Mouse (Mus musculus) midbrain, embryonic 15.5 days (tissue): Measurements from ENCODE around the gene Afap1. TPM values are rescaled to one million over a fixed set of nuclear protein-coding genes. Genes with fewer than 3 reads are reported as not detected.

Source experiments
- ATAC-seq: fragments of 200-750 bp; cut with Nextera tagmentation; replicated peaks from 2 replicates; pipeline ENCODE4 v1.8.0; 2017; ENCODE audit warnings: moderate TSS enrichment
- H3K27ac ChIP-seq: fragments of 300-500 bp; sonication (generic); 2 replicates; pipeline ENCODE4 v1.5.1; 2015; ENCODE audit warnings: mild to moderate bottlenecking, inconsistent platforms
- H3K27me3 ChIP-seq: fragments of 300-500 bp; sonication (generic); replicated peaks from 2 replicates; pipeline ENCODE4 v1.6.1; 2015; ENCODE audit warnings: inconsistent platforms
- H3K36me3 ChIP-seq: fragments of 300-500 bp; sonication (generic); replicated peaks from 2 replicates; pipeline ENCODE4 v1.6.1; 2015; ENCODE audit warnings: inconsistent platforms
- H3K4me1 ChIP-seq: fragments of 300-500 bp; sonication (generic); 2 replicates; pipeline ENCODE4 v1.6.1; 2015; ENCODE audit warnings: inconsistent platforms
- H3K4me2 ChIP-seq: fragments of 300-500 bp; sonication (generic); 2 replicates; pipeline ENCODE4 v1.6.1; 2015; ENCODE audit warnings: inconsistent platforms, mild to moderate bottlenecking, moderate library complexity
- H3K4me3 ChIP-seq: fragments of 300-500 bp; sonication (generic); 2 replicates; pipeline ENCODE4 v1.5.1; 2015; ENCODE audit warnings: mild to moderate bottlenecking, inconsistent platforms
- H3K9ac ChIP-seq: fragments of 300-500 bp; sonication (generic); 2 replicates; pipeline ENCODE4 v1.6.1; 2015; ENCODE audit warnings: mild to moderate bottlenecking, inconsistent platforms
- H3K9me3 ChIP-seq: fragments of 300-500 bp; sonication (generic); 2 replicates; pipeline ENCODE4 v1.6.1; 2016; ENCODE audit warnings: inconsistent platforms
- WGBS: fragments of 180-500 bp; shearing (Covaris S2); methylation state at CpG from one replicate; pipeline ENCODE4 v1.1.7; 2015; ENCODE audit warnings: mixed read lengths; 5-methylcytosine and 5-hydroxymethylcytosine counted together
- polyA plus RNA-seq: library from polyadenylated mRNA; unstranded; fragments of >200 nt; fragmentation: Nextera tagmentation; extraction: Ambion mirVana; gene quantifications from 2 replicates; pipeline ENCODE4 v1.2.1, GENCODE M21; 2015

Gene Afap1
- polyA plus RNA-seq, 1 experiment from 2014 or later = 76.9 TPM

GRCm38 (mm10) chr5:35884689-35885088, 8.4 kb upstream of the Afap1 start:
- no peak overlapping the region for H3K4me2 ChIP-seq
- H3K9ac ChIP-seq = no peak overlapping the region
- ATAC-seq = 0 out of 2 replicates have a peak, but pooled peaks have one; percentile 32
- no peaks in the 10 kb centered on the region for H3K4me1 ChIP-seq
- H3K4me3 ChIP-seq = no peak overlapping the region
- H3K36me3 ChIP-seq = no peaks in the 10 kb centered on the region
- no peaks in the 10 kb centered on the region for H3K27me3 ChIP-seq
- no peak overlapping the region for H3K27ac ChIP-seq
- WGBS = 91% methylated on average over 5 of the region's 5 CpGs
- H3K9me3 ChIP-seq = no peaks in the 10 kb centered on the region

- Histone ChIP-seq H3K4me2 (no peak overlapping the region), H3K4me1 (peaks cover 7% of the 10 kb centered on the region; the same call in 1 of the 2 replicates), H3K27ac (no peak overlapping the region), H3K36me3 (no peaks in the 10 kb centered on the region), H3K4me3 (no peak overlapping the region), H3K9me3 (no peaks in the 10 kb centered on the region), H3K9ac (no peak overlapping the region), H3K27me3 (no peaks in the 10 kb centered on the region)
- 48% methylated on average over 9 of the region's 9 CpGs for WGBS
- no peak for ATAC-seq
Observed at GRCm38 (mm10) chr5:35888959-35889358, 4.2 kb upstream of the Afap1 start.

- Histone ChIP-seq H3K9ac (no peak overlapping the region), H3K4me3 (no peak overlapping the region), H3K4me2 (no peak overlapping the region), H3K27ac (no peak overlapping the region), H3K36me3 (no peaks in the 10 kb centered on the region), H3K9me3 (no peaks in the 10 kb centered on the region), H3K4me1 (peaks cover 12% of the 10 kb centered on the region), H3K27me3 (no peaks in the 10 kb centered on the region)
- no peak for ATAC-seq
- WGBS = 43% methylated on average over 2 of the region's 2 CpGs
Observed at GRCm38 (mm10) chr5:35889641-35890040, 3.5 kb upstream of the Afap1 start.

GRCm38 (mm10) chr5:35890985-35891730, 2.0 kb upstream of the Afap1 start:
- WGBS = 93% methylated on average over 13 of the region's 13 CpGs

GRCm38 (mm10) chr5:35892363-35892762, 756 bp upstream of the Afap1 start:
- WGBS = 84% methylated on average over 3 of the region's 3 CpGs
- ATAC-seq = no peak
- H3K27ac ChIP-seq = no peak overlapping the region
- H3K36me3 ChIP-seq = no peaks in the 10 kb centered on the region
- H3K27me3 ChIP-seq = no peaks in the 10 kb centered on the region
- H3K9ac ChIP-seq = no peak overlapping the region
- H3K4me2 ChIP-seq = no peak overlapping the region
- H3K9me3 ChIP-seq = no peaks in the 10 kb centered on the region
- H3K4me1 ChIP-seq = peaks cover 38% of the 10 kb centered on the region
- no peak overlapping the region for H3K4me3 ChIP-seq

More at GRCm38 (mm10) chr5:35890985-35891730, 2.0 kb upstream of the Afap1 start:
- H3K27me3 ChIP-seq = no peaks in the 10 kb centered on the region
- H3K4me2 ChIP-seq = no peak overlapping the region
- H3K9ac ChIP-seq = no peak overlapping the region
- no peak overlapping the region for H3K27ac ChIP-seq
- H3K9me3 ChIP-seq = no peaks in the 10 kb centered on the region
- no peak for ATAC-seq
- no peaks in the 10 kb centered on the region for H3K36me3 ChIP-seq
- peaks cover 26% of the 10 kb centered on the region for H3K4me1 ChIP-seq
- no peak overlapping the region for H3K4me3 ChIP-seq

GRCm38 (mm10) chr5:35893805-35894260, 714 bp downstream of the Afap1 start:
- peak overlapping the region; percentile 80 for H3K4me3 ChIP-seq
- H3K4me2 ChIP-seq = peak overlapping the region; percentile 93
- peak; percentile 70 for ATAC-seq
- no peaks in the 10 kb centered on the region for H3K9me3 ChIP-seq
- H3K9ac ChIP-seq = peak overlapping the region; percentile 94
- under 1% methylated on average over 21 of the region's 21 CpGs for WGBS
- peaks cover 49% of the 10 kb centered on the region for H3K4me1 ChIP-seq
- H3K27ac ChIP-seq = peak overlapping the region; percentile 86
- H3K36me3 ChIP-seq = no peaks in the 10 kb centered on the region
- H3K27me3 ChIP-seq = no peaks in the 10 kb centered on the region

- peak; percentile 5; the same call in 1 of the 2 replicates for ATAC-seq
- peak overlapping the region; percentile 94 for H3K9ac ChIP-seq
- H3K9me3 ChIP-seq = no peaks in the 10 kb centered on the region
- H3K27ac ChIP-seq = peak overlapping the region; percentile 86
- peak overlapping the region; percentile 80 for H3K4me3 ChIP-seq
- H3K4me2 ChIP-seq = peak overlapping the region; percentile 93
- H3K4me1 ChIP-seq = peaks cover 52% of the 10 kb centered on the region
- no peaks in the 10 kb centered on the region for H3K27me3 ChIP-seq
- no peaks in the 10 kb centered on the region for H3K36me3 ChIP-seq
- 6% methylated on average over 30 of the region's 30 CpGs for WGBS
Observed at GRCm38 (mm10) chr5:35894295-35895047, 1.4 kb downstream of the Afap1 start.

GRCm38 (mm10) chr5:35895926-35896325, 2.8 kb downstream of the Afap1 start:
- Histone ChIP-seq H3K4me1 (peaks cover 67% of the 10 kb centered on the region), H3K9ac (no peak overlapping the region), H3K4me2 (peak overlapping the region; percentile 93; the same call in 1 of the 2 replicates), H3K27me3 (no peaks in the 10 kb centered on the region), H3K9me3 (no peaks in the 10 kb centered on the region), H3K27ac (no peak overlapping the region), H3K4me3 (no peak overlapping the region), H3K36me3 (no peaks in the 10 kb centered on the region)
- ATAC-seq = no peak
- whole genome bisulfite sequencing = 92% methylated on average over 4 of the region's 4 CpGs

GRCm38 (mm10) chr5:35896556-35896955, 3.4 kb downstream of the Afap1 start:
- peaks cover 73% of the 10 kb centered on the region for H3K4me1 ChIP-seq
- H3K9me3 ChIP-seq = no peaks in the 10 kb centered on the region
- H3K4me3 ChIP-seq = no peak overlapping the region
- H3K27ac ChIP-seq = no peak overlapping the region
- peak overlapping the region; percentile 93 for H3K4me2 ChIP-seq
- no peak for ATAC-seq
- H3K9ac ChIP-seq = no peak overlapping the region
- no peaks in the 10 kb centered on the region for H3K27me3 ChIP-seq
- H3K36me3 ChIP-seq = no peaks in the 10 kb centered on the region
- 60% methylated on average over 4 of the region's 4 CpGs for WGBS

GRCm38 (mm10) chr5:35897147-35897546, 4.0 kb downstream of the Afap1 start:
- Histone ChIP-seq H3K36me3 (no peaks in the 10 kb centered on the region), H3K27ac (no peak overlapping the region), H3K9ac (no peak overlapping the region), H3K4me3 (no peak overlapping the region), H3K27me3 (no peaks in the 10 kb centered on the region), H3K9me3 (no peaks in the 10 kb centered on the region), H3K4me1 (peaks cover 73% of the 10 kb centered on the region), H3K4me2 (peak overlapping the region; percentile 93; the same call in 1 of the 2 replicates)
- 63% methylated on average over 4 of the region's 4 CpGs for WGBS
- ATAC-seq = no peak

- Histone ChIP-seq H3K4me3 (no peak overlapping the region), H3K9ac (no peak overlapping the region), H3K36me3 (no peaks in the 10 kb centered on the region), H3K27me3 (no peaks in the 10 kb centered on the region), H3K4me2 (no peak overlapping the region), H3K4me1 (peaks cover 66% of the 10 kb centered on the region), H3K9me3 (no peaks in the 10 kb centered on the region), H3K27ac (no peak overlapping the region)
- WGBS = 76% methylated on average over 4 of the region's 4 CpGs
- ATAC-seq = no peak
Observed at GRCm38 (mm10) chr5:35898114-35898513, 5.0 kb downstream of the Afap1 start.

- no peaks in the 10 kb centered on the region for H3K36me3 ChIP-seq
- no peak overlapping the region for H3K27ac ChIP-seq
- no peak for ATAC-seq
- WGBS = 89% methylated on average over 3 of the region's 3 CpGs
- H3K4me1 ChIP-seq = peaks cover 69% of the 10 kb centered on the region
- no peak overlapping the region for H3K9ac ChIP-seq
- H3K4me2 ChIP-seq = no peak overlapping the region
- H3K27me3 ChIP-seq = no peaks in the 10 kb centered on the region
- no peaks in the 10 kb centered on the region for H3K9me3 ChIP-seq
- H3K4me3 ChIP-seq = no peak overlapping the region
Observed at GRCm38 (mm10) chr5:35898994-35899393, 5.9 kb downstream of the Afap1 start.
